Mouse (Mus musculus): ENCODE data around the gene Jarid2.

Gene Jarid2

DNA sequence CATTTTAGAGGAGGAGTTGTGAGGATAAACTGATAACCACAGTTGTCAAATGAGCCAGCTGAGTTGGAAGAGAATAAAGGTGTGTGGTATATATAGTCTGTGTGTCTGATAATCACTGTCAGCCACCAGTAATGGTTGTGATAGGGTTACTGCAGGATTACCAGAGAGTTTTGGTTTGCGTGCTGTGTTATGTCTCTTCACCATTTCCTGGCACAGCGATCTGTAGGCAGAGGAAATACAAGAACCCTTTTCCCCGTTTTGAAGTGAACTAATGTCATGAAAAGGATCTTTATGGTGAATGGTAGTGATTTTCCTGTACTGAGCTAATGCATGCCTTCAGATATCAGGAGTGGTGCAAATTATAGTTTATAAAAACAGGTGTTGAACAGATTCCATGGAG lies 122.8 kb downstream of the Jarid2 start:
- DNase-seq: no peak

DNA sequence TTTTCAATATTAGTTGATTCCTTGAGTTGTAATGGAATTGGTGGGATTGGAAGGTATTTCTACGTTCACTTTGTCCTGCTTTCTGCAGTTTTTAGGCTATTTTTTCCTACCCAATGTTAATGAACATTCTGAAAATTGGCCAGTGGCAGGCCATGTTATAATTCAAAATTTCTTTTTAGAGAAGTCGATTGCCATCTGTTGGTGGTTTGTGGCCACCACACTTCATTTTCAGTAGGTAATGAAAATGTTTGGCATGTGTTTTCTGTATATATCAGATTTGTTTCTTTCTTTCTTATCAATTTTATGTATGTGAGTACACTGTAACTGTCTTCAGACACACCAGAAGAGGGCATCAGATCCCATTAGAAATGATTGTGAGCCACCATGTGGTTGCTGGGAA lies 136.3 kb downstream of the Jarid2 start:
- no peak for DNase-seq

DNA sequence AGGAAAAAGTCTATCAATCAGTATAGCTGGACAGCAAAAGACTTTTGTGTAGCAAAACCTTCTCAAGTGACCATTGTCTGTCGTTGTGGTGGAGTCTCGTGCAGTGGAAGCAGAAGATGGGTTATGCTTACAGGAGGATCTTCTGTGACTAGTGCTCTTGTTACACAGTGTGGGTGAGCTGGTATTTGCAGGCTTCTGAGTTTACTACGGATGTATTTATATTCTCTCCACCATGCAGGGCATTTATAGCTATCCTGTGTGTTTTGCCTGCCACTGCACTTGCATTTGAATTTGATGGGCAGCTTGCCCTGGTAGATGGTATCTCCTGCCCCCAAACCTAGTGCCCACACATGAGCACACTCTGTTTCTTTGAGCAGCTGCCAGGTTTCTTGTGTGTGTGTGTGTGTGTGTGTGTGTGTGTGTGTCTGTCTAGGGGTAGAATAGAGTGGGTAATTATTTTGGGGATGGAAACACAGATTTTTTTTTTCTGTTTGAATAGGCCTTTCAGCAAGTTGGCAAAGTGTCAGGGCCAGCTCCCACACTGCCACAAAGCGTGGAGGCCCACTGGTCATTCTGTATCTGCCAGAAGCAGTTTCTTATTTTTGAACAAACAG lies 138.9 kb downstream of the Jarid2 start:
- no peak for DNase-seq

DNA sequence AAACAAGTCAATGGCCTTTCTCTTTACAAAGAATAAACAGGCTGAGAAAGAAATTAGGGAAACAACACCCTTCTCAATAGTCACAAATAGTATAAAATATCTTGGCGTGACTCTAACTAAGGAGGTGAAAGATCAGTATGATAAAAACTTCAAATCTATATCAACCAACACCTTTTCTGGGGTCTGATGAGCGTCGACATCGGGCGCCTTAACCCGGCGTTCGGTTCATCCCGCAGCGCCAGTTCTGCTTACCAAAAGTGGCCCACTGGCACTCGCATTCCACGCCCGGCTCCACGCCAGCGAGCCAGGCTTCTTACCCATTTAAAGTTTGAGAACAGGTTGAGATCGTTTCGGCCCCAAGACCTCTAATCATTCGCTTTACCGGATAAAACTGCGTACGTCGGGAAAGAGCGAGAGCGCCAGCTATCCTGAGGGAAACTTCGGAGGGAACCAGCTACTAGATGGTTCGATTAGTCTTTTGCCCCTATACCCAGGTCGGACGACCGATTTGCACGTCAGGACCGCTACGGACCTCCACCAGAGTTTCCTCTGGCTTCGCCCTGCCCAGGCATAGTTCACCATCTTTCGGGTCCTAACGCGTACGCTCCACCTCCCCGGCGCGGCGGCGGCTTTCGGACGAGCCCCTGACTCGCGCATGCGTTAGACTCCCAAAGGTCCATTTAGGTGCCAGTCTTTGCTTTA lies 140.3 kb downstream of the Jarid2 start:
- DNase-seq: peak; percentile 84 to 95

DNA sequence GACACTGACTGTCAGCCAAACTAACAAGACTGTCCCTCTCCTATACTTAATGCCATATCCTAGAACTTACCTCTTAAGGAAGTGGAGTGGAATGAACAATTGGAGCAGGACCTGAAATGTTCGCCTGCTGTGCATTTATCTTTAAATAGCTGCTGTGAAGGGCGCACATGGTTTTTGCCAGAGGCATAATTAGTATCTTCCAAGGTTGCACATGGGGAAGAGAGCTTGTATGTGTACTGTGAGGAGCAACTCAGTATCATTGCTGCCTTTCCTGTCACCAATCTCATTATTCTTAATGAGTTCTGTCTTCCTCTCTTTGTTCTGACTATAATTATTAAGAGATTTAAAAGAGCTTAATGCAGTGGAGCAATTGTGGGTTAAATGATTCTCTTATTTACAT lies 147.5 kb downstream of the Jarid2 start:
- DNase-seq: no peak

DNA sequence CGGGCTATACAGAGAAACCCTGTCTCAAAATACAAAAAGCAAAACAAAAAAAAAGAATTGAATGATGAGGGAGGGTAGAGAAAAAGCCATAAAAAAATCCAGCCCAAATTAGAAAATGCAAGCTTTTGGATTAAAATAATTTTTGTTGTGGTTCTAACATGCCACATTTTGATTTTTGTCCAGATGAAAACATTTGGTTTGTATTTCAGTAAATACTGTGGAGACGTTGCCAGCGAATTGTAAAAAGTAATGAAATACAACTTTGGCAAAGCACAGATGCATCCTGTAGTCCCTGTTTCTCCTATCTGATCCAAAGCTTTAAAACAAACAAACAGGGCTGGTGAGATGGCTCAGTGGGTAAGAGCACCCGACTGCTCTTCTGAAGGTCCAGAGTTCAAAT lies 151.7 kb downstream of the Jarid2 start:
- no peak for DNase-seq

DNA sequence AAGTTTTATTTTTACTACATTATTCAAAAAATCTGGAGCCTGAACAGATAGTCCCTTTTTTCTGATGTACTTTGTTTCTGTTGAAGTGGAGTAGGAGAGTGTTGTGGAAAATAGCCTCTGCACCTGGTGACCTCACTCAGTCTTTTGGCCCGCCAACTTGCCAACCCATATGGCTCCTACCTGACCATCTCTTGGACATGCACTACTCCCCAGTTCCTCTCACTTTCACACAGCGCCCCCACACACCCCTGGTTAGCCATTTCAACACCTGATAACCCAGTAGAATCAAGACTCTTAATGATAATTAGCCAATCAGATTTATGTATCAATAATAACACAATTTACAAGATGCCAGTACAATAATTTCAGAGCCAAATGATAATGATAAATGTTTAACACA lies 156.9 kb downstream of the Jarid2 start:
- DNase-seq: no peak

DNA sequence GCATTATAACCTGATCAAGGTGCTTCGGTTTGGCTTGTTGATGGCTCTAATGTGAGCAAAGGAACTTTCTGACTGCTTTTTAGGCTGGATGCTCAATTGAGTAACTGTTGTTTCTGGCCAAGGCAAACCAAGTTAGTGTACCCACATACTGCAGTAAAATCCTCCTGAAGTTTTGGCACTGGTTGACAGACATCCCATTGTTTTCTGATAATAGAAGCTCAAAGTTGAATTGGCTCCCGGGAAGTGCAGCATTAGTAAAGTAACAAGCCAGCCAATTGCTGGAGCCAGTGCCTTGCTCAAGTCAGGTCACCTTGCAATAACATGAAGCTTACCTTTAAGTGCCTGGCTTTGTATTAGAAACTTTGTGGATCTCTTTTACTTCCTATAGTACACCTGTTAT lies 161.3 kb downstream of the Jarid2 start:
- DNase-seq: no peak

DNA sequence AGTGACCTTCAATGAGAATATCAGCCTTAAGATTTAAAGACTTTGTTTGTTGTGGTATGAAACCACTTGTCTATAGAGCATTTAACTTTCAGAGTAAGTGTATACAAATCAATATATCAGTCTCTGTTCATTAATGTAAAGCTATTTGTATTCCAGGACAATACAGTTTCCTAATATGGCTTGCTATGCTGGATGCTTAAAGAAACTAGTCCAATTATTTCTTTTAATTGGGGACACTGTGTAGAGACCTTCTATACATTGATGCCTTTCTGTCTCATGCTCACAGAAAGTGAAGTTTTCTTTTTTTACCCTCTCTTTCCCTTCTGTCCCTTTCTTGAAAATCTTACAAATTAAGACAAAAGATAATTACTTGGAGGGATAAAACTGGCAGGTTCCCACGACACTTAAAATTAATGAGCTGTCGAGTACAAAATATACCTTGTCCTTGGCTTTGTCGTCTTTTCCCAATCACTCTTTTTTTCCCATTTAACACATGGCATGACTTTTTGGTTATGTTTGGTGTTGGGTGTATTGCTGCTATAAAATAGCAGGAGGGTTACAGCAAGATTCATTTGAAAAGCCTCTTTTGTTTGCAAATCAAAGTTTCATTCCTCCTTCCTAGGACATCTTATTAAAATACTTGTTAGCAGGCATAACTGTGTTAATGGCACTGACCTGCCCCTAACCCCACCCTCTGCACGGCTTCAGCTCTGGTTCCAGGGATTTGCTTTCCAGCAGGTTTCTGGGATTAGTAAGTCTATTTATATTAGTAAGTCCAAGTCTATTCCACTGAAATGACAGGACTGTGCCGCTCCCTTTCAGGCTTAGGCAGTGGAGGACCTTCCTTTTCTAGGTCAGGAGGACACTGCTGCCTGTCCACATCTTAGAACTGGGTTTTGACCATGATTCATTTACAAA lies 162.8 kb downstream of the Jarid2 start:
- DNase-seq: no peak

DNA sequence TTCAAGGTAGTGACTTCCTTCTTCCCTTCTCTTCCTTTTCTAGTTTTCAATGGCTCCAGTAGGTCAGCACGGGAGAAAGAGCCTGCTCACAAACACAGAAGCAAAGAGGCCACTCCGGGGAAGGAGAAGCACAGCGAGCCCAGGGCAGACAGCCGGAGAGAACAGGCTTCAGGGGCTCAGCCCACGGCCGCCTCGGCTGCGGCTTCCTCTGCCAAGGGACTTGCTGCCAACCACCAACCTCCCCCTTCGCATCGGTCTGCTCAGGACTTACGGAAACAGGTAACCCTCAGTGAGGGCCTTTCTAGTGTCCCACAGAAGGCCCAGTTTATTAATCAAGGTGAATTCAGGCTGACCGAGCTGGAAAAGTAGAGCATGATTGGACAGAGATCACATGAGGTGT lies 166.9 kb downstream of the Jarid2 start:
- DNase-seq: no peak

DNA sequence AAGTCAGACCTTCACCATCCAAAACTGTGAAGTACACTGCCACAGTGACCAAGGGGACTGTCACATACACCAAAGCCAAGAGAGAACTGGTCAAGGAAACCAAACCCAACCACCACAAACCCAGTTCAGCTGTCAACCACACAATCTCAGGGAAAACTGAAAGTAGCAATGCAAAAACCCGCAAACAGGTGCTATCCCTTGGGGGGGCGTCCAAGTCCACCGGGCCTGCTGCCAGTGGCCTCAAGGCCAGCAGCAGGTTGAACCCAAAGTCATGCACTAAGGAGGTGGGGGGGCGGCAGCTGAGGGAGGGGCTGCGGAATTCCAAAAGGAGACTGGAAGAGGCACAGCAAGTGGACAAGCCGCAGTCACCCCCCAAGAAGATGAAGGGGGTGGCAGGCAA lies 173.0 kb downstream of the Jarid2 start:
- no peak for DNase-seq

DNA sequence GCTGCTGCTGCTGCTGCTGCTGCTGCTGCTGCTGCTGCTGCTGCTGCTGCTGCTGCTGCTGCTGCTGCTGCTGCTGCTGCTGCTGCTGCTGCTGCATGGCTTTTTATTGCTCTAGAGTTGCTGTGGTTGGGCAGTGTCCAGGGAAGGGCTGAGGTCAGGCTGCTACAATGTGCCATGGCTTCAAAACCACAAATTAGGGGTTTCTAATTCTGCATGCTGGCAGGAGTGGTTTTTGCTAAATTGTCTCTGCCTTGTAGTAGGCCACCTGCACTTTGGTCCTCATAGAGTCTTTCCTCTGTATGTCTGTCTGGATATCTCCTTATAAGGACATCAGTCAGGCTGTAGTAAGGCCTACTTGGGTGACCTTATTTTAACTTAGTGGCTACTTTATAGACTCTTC lies 174.1 kb downstream of the Jarid2 start:
- DNase-seq: no peak

DNA sequence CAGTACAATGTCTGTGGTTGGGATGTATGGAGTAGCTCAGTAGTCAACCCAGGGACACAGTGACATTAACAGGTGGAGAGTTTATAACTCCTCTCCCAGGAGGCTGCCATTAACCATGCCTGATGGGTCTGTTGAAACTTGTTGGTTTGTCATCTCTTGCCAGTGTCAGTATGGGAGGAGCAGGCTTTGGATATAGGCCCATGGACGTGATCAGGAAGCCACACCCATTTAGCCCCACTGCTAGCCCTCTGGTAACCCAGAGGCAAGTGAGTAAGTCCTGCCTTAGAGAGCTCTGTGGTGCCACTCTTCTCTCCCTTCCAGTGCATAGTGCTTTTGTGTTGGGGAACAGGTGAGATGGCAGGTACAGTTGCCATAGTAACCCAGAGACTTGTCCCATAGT lies 175.0 kb downstream of the Jarid2 start:
- DNase-seq: no peak

DNA sequence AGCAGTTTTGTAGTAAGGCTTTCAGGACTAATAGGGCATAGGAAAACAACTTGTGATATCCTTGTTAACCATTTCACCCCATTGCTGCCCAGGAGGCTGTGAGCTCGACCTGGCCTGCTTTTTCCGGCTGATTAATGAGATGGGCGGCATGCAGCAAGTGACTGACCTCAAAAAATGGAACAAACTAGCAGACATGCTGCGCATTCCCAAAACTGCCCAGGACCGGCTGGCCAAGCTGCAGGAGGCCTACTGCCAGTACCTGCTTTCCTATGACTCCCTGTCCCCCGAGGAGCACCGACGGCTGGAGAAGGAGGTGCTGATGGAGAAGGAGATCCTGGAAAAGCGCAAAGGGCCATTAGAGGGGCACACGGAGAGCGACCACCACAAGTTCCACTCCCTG lies 176.9 kb downstream of the Jarid2 start:
- DNase-seq: no peak

DNA sequence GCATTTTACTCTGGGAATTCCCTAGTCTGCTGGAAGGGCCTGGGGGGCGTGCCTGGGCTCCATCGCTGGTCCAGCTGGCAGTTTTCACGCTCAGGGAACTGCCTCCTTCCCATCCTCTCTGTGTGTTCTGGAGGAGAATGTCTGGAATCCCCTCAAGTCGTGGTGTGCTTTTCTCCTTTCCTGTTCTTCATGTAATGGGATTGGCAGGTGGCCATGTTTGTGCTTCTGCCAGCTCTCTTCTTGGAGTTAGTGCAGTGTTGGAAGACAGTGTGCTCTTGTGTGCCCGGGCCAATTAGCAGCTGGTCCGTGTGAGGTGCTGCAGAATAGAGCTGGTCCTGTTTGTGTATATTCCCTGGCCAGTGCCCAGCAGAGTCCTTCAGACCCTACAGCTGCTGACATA lies 178.4 kb downstream of the Jarid2 start:
- DNase-seq: no peak

DNA sequence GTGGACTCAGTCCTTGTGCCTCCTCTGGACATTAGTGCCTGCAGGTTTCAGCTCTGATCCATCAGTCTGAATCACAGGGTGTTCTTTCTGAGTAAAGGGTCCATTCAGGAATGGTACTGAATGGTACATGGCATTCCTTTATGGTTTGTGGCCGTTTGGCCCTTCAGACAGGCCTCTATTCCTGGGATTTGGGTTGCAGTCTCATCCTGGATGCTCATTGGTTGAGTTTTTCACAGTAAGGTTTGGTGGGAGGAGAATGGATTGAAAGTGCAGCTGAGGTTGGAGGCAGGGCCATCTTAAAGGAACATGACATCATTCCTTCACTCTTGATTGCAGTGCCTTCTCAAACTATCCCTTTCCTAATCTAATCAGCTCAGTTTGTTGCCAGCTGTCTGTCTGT lies 179.5 kb downstream of the Jarid2 start:
- no peak for DNase-seq

DNA sequence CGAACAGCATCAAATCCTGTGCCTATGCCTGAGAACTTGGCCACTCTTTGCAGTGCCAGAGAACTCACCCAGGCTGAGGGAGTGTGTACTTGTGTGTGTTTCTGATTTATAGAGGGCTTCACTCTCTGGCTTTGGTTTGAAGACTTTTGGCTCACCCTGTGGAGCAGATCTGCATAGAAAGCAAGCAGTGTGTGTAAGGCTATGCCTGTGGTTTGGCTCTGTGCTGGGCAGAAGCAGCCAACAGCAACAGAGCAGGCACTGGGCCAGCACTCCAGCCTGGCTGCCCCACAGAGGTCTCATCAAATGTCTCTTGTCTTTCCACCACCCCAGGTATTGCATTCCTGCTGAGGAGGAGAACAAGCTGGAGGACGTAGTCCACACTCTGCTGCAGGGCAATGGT lies 183.6 kb downstream of the Jarid2 start:
- DNase-seq: no peak

DNA sequence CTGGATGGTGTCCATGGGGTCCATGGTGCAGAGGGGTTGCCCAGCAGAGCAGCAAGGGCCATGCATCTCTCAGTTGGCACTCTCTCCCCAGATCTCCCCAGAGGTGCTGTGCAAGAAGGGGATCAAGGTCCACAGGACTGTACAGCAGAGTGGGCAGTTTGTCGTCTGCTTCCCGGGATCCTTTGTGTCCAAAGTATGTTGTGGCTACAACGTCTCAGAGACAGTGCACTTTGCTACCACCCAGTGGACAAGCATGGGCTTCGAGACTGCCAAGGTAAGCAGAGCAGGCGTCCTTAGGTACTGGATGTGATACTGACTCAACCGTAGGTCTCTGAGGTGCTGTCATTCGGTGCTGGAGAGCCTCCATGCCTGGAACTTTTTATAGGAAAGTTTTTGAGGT lies 184.3 kb downstream of the Jarid2 start:
- no peak for DNase-seq

DNA sequence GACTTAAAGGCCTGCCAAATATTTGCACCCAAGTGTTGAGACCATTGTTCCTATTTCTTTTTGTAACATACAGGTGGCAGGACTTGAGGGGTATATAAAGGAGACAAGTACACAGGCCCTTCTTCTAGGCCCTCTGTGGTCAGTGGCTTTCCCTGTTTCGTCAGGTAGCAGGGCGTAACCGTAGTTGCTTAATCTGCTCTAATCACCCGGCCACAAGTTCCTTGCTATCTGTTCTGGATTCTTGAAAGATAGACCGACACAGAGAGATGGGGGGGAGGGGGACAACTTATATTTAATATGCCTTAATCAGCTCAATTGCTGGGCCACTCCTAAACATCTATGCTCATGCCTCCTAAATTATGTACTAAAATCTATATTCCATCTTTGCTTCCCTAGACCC lies 186.1 kb downstream of the Jarid2 start:
- no peak for DNase-seq

DNA sequence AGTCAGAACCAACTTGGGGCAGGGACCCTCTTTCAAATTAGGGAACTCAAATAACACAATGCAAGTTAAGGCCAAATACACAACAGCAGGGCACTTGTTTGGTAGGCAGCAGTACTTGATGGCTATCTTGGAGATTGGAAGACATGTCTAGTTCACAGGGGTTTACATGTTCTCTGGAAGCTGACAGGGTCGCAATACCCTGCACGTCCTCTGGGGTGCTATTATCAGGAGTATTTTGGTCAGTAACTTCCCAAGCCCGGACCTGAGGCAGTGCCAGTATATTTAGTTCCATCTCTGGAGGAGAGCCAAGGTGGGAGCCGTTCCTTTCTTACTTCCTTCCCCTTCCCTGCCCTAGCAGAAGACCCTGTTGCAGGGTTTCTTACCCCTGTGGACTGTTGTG lies 186.7 kb downstream of the Jarid2 start:
- no peak for DNase-seq

DNA sequence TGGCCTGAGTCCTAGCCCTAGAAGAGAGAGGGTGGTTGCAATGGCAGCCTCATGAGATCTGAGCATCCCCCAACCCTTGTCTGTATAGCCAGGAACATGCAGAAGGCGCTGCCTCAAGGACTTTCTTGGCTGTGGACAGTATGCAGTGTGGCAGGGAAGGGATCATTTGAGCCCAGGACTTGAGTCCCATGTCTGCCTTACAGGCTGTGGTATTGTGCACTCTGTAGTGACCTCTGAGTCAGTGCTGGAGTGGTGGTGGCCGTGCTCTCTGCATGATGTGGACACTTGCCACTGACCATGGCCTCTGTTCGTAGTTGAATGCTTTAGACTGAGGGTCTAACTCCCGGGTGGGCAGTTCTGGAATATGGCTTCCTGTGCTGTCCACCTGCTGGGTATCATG lies 187.9 kb downstream of the Jarid2 start:
- no peak for DNase-seq

DNA sequence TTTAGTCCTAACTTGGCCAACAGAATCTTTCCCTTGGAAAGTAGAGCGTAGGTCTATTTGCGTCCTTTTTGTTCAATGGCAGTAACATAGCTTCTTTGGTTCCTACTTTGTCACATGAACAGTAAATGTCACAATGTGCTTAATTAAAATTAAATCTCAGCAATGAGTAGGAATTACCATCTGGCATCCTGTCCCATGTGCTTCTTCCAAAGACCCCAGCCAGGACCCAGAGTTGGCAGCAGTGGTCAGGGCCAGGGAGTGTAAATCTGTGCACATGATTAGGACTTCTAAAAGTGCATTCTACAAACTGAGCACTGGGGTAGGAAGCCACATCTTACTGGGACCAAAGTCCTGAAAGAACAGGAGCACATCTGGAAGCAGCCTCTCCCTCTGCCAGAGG lies 189.0 kb downstream of the Jarid2 start:
- no peak for DNase-seq

DNA sequence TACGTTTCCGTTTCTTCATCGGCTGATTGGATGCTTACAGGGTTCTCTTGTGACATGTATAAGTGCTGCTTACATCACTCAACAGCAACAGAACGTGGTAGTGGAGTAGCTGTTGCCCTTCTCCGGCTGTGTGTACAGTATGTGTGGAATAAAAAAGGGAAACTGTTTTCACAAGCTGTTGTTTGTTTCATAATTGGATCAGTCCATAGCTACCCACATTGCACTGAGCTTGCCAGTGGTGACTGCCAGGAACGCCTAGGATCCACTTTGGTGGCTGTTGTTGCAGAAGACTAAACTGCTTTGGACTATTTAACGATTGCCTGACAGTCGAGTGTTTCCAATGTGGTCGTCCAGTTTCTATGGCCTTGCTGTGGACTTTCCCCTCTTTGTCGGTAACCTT lies 191.8 kb downstream of the Jarid2 start:
- no peak for DNase-seq

DNA sequence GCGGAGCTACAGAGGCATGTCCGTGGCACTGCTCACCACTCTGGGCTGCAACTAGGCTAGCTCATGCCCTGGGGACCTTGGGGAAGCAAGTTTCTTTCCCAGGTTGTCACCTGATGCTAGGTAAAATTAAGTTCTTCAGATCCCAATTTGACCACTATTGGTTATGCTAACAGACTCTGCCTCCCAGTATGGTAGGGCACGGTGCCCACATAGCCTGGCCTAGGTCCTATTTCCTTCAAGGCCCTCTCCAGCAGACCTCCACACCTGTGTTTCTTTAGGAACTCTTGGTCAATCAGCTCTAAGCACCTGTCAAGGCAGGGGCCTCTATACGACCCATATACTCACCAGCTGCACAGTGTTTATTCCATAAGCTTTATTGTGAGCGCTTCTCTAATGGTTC lies 192.4 kb downstream of the Jarid2 start:
- DNase-seq: no peak
